Mouse (Mus musculus): ENCODE data around the gene Pcbp3.
"Not testable (repeated sequence)": the region's sequence is repeated elsewhere in the genome, so short reads cannot be mapped to it uniquely, and the experiment has no call there.

Pcbp3 gene

GRCm38 (mm10) chr10:76961790-76962489 is at the start of gene Pcbp3:
Gene Pcbp3 (minus strand): TSS chr10:76961887.
- DNase-seq = peak; percentile 97

GRCm38 (mm10) chr10:77008698-77009097 is 47.0 kb upstream of the Pcbp3 start:
- DNase-seq = no peak

- peak; percentile 26 for DNase-seq
Measured at GRCm38 (mm10) chr10:77008109-77008561, 46.4 kb upstream of the Pcbp3 start.

GRCm38 (mm10) chr10:77007433-77008108 is 45.9 kb upstream of the Pcbp3 start:
- DNase-seq = no peak

GRCm38 (mm10) chr10:77004936-77005335 is 43.2 kb upstream of the Pcbp3 start:
- DNase-seq = no peak

GRCm38 (mm10) chr10:76997759-76998513 is 36.2 kb upstream of the Pcbp3 start:
- DNase-seq = peak; percentile 19

GRCm38 (mm10) chr10:76992456-76992855 is 30.8 kb upstream of the Pcbp3 start:
- DNase-seq = no peak

- no peak for DNase-seq
Measured at GRCm38 (mm10) chr10:76988586-76988985, 26.9 kb upstream of the Pcbp3 start.

GRCm38 (mm10) chr10:76978042-76978441 is 16.4 kb upstream of the Pcbp3 start:
- no peak for DNase-seq

- DNase-seq = no peak
Measured at GRCm38 (mm10) chr10:76976699-76977098, 15.0 kb upstream of the Pcbp3 start.

GRCm38 (mm10) chr10:76973797-76974436 is 12.2 kb upstream of the Pcbp3 start:
- no peak for DNase-seq

- DNase-seq = not testable (repeated sequence)
Measured at GRCm38 (mm10) chr10:76972318-76972717, 10.6 kb upstream of the Pcbp3 start.

- no peak for DNase-seq
Measured at GRCm38 (mm10) chr10:76970974-76971373, 9.3 kb upstream of the Pcbp3 start.

- DNase-seq = no peak
Measured at GRCm38 (mm10) chr10:76964436-76964835, 2.7 kb upstream of the Pcbp3 start.

- DNase-seq = no peak
Measured at GRCm38 (mm10) chr10:76963997-76964396, 2.3 kb upstream of the Pcbp3 start.

GRCm38 (mm10) chr10:76961156-76961555 is 531 bp downstream of the Pcbp3 start:
- DNase-seq = no peak

GRCm38 (mm10) chr10:76958201-76958600 is 3.5 kb downstream of the Pcbp3 start:
- DNase-seq = no peak

- no peak for DNase-seq
Measured at GRCm38 (mm10) chr10:76956200-76956599, 5.5 kb downstream of the Pcbp3 start.

- DNase-seq = no peak
Measured at GRCm38 (mm10) chr10:76941038-76941437, 20.6 kb downstream of the Pcbp3 start.

- no peak for DNase-seq
Measured at GRCm38 (mm10) chr10:76936827-76937226, 24.9 kb downstream of the Pcbp3 start.

GRCm38 (mm10) chr10:76934805-76935204 is 26.9 kb downstream of the Pcbp3 start:
- DNase-seq = no peak

GRCm38 (mm10) chr10:76931794-76932193 is 29.9 kb downstream of the Pcbp3 start:
- DNase-seq = no peak

- DNase-seq = no peak
Measured at GRCm38 (mm10) chr10:76931122-76931521, 30.6 kb downstream of the Pcbp3 start.

All from right cerebral cortex, postnatal 14 days (tissue).